Mouse (Mus musculus): ENCODE measurements at regions not wholly inside any gene's neighbourhood (a gene's known extent, or its start where the extent isn't known, plus 50 kb on each side); places are given as distances from the start of the nearest gene placed in this dataset.
A peak's percentile ranks its signal among the peaks of the same experiment; 100 is the strongest.

DNA sequence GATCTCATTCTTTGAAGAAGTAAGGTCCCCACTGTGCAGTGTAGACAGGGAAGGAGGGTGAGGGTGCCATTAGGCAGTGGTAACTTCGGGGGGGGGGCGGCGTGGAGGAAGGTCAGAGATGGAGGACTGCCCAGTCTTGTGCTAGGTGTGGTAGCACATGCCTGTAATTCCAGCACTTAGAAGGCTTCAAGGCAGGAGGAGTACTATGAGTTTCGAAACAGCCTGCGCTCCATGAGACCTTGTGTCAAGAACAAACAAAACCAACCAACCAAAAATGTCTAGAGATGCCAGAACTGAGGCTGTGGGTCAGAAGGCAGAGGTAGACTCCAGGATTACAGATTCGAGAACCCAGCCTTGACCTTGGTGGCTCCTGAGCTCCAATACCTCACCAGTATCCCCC, 130.8 kb downstream of the Pja1 start:
- DNase-seq (ENCODE audit: low spot score): no peak

DNA sequence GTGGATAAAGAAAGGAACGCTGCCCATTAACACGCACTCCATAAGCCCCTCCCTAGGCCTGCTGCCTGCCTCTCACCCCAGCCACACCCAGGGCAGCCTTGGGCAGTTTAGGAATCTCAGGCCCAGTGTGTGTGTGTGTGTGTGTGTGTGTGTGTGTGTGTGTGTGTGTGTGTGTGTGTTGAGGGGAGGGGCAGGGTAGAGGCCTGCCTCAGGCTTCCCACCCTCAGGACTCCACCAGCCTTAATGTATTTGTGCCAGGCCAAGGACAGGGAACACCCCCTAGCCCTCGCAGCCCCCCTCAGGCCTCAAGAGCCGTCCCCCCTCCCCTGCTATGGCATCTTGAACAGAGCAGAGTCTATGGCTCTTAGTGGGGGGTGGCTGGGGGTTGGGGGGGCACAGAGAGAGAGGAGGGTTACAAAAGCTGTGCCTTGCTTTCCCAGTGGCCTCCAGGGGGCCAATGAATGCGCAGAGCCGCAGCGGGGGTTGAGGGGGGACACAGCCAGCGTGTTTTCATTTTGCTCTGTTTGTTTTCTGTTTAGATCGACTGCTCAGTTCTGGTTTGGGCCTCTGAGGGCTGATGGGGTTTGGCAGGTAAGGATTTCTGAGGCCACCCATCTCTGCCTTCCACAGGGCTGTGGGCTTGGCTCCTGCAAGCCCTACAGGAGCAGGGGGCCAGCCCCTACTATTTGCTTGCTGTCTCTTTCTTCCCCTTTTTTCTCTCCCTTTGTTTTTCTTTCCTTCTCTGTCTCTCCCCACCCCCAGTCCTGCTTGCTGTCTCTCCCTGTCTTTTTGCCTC, 131.8 kb downstream of the Pja1 start:
- DNase-seq (ENCODE audit: low spot score): no peak

DNA sequence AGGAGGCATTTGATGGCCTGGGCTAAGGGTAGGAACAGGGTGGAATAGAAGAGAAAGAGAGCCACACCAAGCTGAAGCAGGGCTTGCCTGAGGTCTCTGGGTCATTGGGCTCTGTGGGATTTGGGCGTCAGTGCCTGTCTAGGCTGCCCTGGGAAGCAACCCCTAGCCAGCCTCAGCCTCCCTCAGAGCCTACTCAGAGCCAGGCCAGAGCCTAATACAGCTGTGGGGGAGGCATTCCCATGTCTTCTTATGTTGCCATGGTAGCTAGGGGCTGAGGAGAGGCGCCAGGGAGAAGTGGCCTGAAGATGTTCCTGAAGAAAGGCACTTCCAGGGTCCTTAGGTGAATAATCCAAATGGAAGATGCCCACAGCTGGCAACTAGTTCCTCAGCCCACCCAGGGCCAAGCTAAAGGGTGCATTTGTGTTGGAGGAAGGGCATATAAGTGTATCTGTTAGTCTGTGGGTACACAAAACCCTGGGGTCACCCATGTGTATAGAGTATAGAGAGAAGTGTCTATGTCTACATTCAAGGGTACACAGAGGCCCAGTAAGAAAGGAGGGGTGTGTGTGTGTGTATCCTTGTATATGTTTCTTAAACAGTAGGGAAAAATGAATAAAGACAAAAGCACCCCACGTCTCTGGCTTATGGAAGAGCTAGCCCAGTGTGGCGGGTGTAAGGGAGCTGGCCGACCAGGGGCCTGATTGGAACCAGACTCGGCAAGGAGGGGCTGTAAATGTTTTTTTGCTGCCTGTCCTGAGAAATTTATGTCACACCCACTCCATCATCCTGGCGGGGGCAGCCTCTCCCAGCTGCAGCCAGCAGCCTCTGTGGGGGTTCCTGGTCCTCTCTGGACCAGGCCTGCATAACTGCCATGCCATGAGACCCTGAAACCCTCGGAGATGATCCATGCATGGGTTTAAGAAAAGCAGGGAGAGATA, 134.2 kb downstream of the Pja1 start:
- no peak for DNase-seq (ENCODE audit: low spot score)

DNA sequence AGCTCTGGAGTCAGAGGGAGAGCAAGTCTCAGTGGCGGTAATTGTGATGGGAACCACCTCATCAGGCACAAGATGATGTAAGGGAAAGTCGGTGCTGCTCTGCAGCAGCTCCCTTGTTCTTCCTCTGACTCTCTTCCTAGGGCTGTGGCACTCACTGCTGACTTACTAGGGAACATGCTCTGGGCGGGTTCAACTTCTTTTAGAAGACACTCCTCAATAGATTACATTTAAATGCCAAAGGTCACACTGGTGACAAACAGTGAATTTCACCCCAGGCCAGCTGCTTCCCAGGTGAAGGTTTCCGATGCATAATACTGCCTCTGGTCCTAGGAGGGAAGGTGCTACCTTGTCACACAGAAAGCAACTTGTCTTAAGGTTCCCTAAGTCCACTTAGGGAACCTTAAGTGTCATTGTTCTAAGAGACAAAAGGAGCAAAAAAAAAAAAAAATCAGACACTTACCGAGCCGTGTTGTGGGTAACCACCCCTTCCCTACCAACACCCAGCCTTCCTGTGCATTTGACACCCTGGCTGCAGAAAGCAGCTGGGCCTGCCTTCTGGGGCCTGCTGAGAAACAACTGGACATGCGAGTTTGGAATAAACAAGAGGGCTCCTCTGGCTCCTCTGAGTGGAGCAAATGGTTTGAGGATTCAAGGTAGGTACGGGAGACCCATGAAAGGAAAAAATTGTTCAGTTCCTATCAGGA, 135.0 kb downstream of the Pja1 start:
- DNase-seq (ENCODE audit: low spot score): no peak

DNA sequence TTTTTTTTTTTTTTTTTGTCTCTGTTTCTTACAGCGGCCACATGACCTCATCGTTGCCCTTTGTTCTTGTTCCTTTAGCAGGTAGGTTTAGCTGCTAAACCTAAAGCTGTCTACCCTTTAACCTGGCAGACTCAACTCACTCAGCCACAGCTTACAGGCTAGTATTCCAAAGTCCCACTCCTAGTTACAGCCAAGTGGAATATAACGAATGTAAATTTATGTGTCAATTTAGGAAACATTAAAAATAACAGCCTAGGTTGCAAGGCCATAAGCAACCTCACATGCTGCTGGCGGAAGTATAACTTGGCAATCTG, 138.7 kb downstream of the Pja1 start:
- no peak for DNase-seq (ENCODE audit: low spot score)

DNA sequence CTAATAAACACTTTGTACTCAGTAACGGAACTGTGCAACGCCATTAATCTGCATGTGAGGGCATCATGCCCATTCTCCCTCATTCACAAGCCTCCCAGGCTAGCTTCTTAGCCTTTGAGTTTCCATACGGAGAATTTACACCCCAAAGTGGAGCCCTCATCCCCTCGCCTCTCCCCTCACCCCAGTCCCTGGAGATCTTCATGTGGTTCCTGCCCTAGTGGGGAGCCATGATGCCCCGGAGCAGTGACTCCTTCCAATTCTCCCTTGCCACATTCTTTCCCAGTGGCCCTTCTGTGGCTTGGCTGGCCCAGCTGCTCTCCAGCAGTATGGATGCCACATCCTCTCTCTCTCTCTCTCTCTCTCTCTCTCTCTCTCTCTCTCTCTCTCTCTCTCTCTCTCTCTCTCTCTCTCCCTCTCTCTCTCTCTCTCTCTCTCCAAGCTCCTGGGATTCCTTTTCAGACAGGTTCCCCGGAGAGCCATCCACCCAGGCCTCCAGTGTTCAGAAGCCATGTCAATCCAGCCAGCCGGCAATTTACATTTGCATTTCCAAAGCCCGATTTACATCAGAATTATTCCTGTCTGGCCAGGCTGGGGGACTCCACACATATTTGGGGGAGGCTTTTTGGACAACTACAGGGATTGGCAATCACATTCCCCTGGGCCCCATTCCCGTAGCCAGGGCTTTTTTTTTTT, 139.2 kb downstream of the Pja1 start:
- DNase-seq (ENCODE audit: low spot score): no peak

DNA sequence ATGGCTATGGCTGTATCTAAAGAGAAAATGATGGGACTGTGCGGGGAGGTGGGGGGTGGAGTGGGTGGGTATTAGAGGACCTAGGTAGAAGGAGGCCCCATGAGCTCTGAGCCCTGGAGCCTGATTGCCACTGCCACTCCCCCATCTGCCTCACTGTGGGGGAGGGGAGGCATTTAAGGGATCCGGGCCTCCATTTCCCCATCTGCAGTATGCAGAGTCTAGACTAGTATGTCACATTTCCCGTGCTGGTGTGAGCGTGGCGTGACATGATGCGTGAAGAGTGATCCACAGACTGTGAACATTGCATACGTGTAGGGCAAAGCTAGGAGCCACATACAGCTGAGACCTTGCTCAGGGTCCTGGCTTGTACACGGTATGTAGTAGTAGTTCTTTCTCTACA, 140.7 kb downstream of the Pja1 start:
- DNase-seq (ENCODE audit: low spot score): no peak

DNA sequence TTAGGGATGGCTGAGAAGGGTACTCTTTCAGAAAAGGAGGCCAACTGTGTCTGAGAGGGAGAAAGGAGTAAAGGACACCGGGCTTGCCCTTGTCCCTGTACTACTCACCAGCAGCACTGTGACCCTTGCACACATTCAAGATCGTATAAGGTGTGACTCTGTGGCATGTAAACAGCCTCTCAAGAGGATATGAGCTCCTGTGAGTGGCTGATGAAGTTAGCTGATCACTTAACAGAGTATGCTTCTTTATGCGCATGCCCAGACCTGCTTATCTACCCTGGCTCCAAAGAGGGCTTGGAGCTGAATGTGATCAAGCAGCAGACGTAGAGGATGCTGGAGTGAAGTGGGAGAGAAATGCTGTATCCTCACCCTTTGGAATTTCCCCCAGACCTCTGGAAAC, 142.5 kb downstream of the Pja1 start:
- DNase-seq (ENCODE audit: low spot score): no peak

DNA sequence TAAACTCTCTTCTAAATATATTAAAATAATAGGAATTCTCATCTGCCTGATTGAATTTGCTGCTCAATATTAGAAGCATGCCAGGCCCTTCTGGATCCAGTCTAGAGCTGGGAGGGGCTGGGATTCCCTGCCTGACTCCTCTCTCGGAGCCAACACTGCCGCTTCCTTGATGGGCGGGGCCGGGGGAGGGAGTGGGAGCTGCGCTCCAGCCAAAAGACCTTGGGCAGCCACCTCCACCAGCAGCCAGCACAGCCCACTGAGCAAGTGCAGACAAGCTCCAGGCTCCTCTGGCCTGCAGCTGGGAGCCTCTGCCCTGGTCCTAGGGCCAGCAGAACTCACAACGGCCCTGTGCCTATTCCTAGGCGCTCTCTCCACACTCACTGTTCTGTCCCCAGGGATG, 144.9 kb downstream of the Pja1 start:
- DNase-seq (ENCODE audit: low spot score): no peak

DNA sequence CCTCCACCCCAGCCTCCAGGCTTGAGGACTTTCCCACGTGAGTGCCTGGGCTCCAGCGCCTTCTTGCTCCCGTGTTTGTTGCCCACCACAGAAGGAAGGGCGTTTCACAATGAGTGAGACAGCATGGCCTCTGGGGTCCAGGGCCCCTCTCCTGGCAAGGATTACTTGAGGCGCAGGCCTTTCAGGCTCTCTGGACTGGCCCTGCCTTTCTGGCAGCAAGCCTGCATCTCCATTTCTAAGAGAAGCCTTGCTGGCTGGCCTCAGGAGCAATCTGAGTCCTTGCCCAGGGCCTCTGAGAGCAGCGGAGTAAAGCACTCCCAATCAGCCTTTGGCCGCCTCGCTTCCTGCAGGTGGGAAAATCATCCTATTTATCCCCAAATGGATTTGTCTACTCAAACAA, 145.6 kb downstream of the Pja1 start:
- DNase-seq (ENCODE audit: low spot score): peak; percentile 42

DNA sequence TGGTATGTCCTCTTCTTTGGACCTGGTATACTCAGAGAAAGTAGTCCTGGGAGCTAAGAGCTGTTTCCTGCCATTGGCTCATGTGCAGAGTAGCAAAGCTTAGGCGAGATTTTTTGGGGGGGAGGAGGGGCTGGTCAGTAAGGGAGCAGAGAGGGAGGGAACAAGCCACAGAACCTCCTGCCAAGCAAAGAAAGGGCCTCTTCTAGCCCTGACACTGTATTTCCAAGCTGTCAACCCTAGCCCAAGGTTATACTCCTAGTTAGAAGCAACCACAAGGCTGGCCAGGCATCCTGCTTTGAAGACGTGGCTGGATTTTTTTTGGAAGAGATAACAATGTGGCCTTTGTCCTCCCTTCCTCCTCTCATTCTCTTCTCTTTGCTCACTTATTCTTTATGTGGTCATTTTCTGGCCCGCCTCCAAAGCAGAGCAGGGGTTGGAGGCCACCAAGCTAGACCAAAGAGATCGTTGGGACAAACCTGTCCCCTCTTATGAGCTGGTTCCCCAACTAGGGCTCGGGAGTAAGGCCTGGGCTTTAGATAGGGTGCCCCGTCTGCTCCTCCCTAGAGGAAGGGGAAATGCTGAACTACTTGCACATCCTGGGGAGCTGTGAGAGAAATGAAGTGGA, 146.4 kb downstream of the Pja1 start:
- no peak for DNase-seq (ENCODE audit: low spot score)

DNA sequence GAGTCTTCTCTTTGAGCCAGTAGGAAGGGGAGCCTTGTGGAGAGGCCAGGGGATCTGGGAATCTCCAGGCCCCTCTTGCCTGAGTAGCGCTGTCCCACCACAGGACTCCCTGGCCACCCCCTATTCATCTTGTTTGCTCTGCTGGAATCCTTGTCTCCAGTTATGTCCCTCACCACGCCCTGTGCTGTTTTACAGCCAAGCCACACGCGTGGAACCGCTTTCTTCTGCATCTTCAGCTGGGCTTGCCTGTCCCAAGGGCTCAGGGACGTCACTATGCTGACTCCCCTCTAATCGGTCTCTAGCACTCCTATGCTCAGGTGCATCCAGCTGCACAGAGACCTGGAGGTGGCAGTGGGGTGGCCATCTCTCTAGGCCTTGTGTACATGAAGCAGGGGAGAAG, 151.3 kb downstream of the Pja1 start:
- no peak for DNase-seq (ENCODE audit: low spot score)

DNA sequence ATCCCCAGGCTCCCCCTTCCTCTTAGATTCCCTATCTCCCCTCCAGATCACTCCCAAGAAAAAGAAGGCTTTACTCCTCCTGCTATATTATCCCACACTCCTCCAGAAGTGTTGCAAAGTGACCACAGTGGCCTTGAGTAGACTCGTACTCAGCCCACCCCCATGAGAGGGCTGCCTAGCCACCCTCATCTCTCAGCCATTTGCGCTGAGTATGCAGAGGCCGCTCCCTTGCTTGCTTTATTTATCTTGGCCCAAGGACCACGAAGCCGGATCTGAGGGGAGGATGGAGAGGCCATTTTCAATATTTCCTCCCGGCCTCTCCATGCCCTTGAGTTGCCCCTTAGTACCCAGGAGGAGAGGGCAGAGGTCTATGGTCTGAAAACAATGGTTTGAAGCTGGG, 151.9 kb downstream of the Pja1 start:
- DNase-seq (ENCODE audit: low spot score): no peak

DNA sequence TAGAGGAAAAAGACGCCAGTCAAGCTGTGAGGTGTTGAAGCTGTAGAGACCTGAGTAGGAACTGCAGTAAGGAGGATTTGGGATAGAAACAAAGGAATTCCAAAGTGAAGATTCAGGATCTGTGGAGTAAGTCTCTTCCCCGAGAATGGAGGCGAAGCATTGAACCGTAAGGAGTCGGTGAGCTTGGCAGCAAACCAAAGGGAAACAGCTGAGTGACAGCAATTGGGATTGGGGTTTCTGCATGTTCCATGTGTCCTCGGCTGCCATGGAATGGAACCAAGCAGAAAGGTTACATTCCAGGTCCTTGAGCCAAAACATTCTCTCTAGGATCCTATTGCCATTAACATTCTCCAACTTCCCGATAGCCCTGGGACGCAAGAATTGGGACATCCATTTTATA, 152.9 kb downstream of the Pja1 start:
- DNase-seq (ENCODE audit: low spot score): no peak

DNA sequence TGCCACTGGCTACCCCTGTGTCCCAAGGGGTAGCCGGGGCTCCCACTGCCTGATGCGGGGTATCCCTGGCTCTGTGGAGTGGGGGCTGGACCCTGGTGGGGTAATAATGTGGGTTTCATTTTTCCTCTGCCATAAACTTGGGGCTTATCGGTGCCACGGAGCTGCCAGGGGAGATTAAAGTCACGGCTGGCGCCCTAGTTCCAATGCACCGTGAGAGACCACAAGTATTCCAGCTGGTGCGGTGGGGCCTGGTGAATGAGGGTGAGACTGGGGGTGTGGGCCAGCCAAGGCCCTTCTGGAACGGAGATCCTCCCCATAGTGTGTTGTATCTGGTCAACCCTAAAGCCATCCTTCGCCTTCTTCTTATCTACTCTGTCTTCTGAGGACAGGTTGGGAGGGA, 153.3 kb downstream of the Pja1 start:
- no peak for DNase-seq (ENCODE audit: low spot score)

DNA sequence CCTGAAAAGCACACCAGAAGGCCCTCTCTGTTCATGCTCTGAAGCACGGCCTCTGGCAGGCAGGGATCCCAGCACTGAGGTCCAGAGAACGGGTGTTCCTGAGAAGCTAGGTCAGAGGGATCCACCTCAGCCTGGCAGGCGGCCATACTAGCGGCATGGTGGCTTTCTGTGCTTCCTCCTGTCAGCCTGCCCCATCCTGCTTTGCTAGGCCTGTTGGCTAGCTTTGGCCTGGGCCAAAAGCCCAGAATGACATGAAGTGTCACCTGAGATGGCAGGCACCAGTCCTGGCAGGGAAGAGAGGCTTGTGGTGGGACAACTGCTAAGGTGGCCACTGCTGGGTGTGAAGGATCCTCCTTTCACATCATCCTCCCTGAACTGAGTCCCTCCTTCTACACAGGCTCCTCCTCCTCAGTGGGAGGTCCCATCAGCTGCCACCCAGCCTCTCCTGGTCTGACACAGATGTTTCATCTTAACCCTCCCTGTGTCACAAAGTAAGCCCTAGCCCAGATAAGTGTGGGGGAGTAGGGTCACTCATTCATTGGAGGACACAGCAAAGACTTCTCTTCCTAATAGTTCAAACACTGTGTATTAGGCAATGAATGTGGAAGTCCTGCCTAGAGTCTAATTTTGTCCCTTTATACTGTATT, 154.5 kb downstream of the Pja1 start:
- no peak for DNase-seq (ENCODE audit: low spot score)

DNA sequence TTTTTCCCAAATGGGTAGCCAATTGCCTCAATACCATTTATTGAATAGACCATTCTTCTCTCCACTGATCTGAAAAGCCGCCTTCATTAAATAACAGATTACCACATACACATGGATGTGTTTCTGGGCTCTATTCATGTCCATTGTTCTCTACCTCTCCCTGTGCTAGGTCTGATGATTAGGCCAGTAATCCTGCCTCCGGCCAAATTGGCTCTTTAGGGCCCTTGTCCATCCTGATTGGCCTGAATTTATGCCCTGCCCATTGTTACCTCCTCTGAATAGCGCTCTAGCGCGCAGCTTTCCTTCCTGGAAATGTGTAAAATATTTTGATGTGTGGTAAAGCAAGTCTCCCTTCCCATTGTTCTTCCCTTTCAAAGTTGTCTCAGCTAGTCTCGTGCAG, 163.2 kb downstream of the Efnb1 start:
- no peak for DNase-seq (ENCODE audit: low spot score)

DNA sequence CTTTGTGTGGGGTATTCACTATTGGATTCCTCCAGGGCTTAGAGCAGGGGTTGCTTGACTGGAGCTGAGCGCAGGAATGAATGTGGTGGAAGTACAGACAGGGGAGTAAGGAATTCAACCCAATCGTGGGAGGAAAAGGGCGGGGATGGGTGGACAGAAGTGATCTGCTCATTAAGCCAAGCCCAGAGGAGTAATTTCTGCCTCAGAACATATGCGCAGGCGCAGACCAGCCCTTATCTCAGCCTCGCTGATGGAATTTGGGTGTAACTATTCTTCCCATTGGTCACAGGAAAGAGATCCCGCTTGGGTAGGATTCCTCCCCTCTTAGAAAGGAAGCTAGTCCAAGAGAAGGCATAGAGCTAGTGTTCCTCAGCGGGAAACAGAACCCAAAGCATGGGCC, 158.8 kb downstream of the Efnb1 start:
- no peak for DNase-seq (ENCODE audit: low spot score)

DNA sequence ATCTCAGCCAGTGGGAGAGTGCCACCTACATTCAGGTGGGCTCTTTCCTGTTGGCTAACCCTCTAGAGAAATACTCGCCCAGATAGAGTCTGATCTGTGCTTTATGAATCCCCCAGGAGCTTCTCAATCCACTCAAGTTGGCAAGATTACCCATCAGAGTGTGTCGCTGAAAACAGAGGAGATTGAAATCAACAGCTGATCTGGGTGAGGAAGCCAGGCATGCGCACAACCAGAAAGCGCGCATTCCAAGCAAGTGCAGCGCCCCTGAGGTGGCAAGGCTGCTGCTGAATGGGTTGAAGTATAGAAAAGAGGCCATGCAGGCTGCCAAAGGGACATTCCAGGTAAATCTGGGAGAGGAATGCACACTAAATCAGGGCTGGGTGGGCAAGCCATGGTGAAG, 158.0 kb downstream of the Efnb1 start:
- DNase-seq (ENCODE audit: low spot score): no peak

DNA sequence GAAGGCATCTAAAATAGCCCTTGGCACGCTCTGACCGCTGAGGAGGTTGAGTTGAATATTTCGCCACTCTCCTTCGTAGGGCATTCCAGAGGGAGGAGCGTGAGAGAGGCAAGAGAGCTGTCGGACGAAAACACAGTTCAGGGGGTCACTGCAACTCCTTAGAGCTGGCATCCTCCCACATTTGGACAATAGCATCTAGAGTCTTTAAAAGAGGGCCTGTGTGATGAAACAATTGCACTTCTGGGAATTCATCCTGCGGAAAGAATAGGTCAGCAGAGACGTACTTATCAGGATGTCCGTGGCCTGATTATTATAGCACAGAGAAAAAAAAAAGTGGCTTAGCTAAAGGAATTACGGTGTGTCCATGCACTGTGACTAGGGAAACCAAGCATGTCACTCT, 156.8 kb downstream of the Efnb1 start:
- no peak for DNase-seq (ENCODE audit: low spot score)

DNA sequence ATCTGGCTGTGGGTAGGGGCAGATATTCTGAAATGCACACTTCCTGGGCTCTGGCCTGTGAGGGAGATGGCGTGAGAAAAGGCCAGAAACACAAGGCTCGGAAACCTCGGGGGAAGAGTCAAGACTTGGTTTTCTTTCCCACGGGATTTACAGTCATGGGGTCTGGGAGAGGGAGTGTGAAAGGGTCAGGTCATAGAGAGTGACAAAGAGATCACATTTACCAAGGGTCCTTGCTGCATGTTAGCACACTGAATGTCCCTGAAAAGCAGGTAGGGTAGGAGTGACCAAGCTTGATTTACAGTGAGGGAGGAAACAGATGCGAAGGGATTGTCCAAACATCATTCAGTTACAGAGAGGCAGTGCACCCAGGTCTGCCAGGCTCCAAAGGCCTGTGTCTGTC, 156.0 kb downstream of the Efnb1 start:
- DNase-seq (ENCODE audit: low spot score): no peak

All from ovary, postnatal 14 days (tissue).